Mouse (Mus musculus) heart, embryonic 12.5 days (tissue): Measurements from ENCODE around the gene A930004D18Rik. TPM values are rescaled to one million over a fixed set of nuclear protein-coding genes. Genes with fewer than 3 reads are reported as not detected.
"Not testable (repeated sequence)": the region's sequence is repeated elsewhere in the genome, so short reads cannot be mapped to it uniquely, and the experiment has no call there.

ENCODE experiments used
- ATAC-seq: fragments of 200-750 bp; cut with Nextera tagmentation; 2 replicates; pipeline ENCODE4 v1.8.0; 2017; ENCODE audit warnings: moderate TSS enrichment, moderate library complexity; ENCODE audit not compliant: insufficient number of reproducible peaks, low FRiP score
- H3K27ac ChIP-seq: fragments of 300-500 bp; sonication (generic); 2 replicates; pipeline ENCODE4 v1.5.1; 2016; ENCODE audit warnings: mild to moderate bottlenecking, moderate library complexity; ENCODE audit not compliant: poor library complexity, severe bottlenecking
- H3K27me3 ChIP-seq: fragments of 300-500 bp; sonication (generic); replicated peaks from 2 replicates; pipeline ENCODE4 v1.6.1; 2016; ENCODE audit warnings: mild to moderate bottlenecking, moderate library complexity
- H3K36me3 ChIP-seq: fragments of 300-500 bp; sonication (generic); 2 replicates; pipeline ENCODE4 v1.6.1; 2016; ENCODE audit warnings: mild to moderate bottlenecking, moderate library complexity
- H3K4me1 ChIP-seq: fragments of 300-500 bp; sonication (generic); replicated peaks from 2 replicates; pipeline ENCODE4 v1.6.1; 2016; ENCODE audit warnings: mild to moderate bottlenecking
- H3K4me2 ChIP-seq: fragments of 300-500 bp; sonication (generic); 2 replicates; pipeline ENCODE4 v1.6.1; 2016; ENCODE audit warnings: mild to moderate bottlenecking, moderate library complexity
- H3K4me3 ChIP-seq: fragments of 300-500 bp; sonication (generic); 2 replicates; pipeline ENCODE4 v1.5.1; 2016; ENCODE audit warnings: mild to moderate bottlenecking
- H3K9ac ChIP-seq: fragments of 300-500 bp; sonication (generic); 2 replicates; pipeline ENCODE4 v1.6.1; 2016; ENCODE audit warnings: mild to moderate bottlenecking, moderate library complexity
- H3K9me3 ChIP-seq: fragments of 300-500 bp; sonication (generic); replicated peaks from 2 replicates; pipeline ENCODE4 v1.6.1; 2016; ENCODE audit warnings: mild to moderate bottlenecking, moderate library complexity
- WGBS: fragments of 180-500 bp; shearing (Covaris S2); methylation state at CpG from one replicate; pipeline ENCODE4 v1.1.7; 2016; 5-methylcytosine and 5-hydroxymethylcytosine counted together
- microRNA-seq: library from miRNA; unstranded; fragments of <30 nt; microRNA quantifications from one replicate; pipeline ENCODE4, GENCODE M21; 2017
- polyA plus RNA-seq: library from polyadenylated mRNA; unstranded; fragments of >200 nt; fragmentation: Nextera tagmentation; extraction: Ambion mirVana; gene quantifications from 2 replicates; pipeline ENCODE4 v1.2.1, GENCODE M21; 2016

Gene A930004D18Rik
- polyA plus RNA-seq, 1 experiment from 2014 or later: 14.8 TPM

DNA sequence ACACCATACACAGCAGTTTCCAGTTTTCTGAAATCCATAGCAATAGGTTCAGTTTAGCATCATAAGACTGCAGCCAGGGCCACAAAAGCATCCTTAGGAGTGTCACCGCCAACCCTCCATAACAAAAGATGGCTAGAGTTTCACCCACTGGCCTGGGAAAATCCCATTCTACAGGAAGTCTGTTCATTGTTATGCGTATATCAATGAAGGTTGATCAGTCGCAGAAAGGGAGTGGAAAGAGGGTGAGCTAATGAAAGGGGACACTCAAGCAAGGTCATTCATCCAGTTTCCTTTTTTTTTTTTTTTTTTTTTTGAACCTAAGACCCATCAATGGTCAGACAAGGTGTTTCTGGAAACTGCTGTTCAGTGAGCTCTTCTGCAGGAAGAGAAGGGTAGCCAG is 48.4 kb downstream of the A930004D18Rik start:
- ATAC-seq: no peak
- H3K27ac ChIP-seq: no peak overlapping the region
- no peak overlapping the region for H3K9ac ChIP-seq
- H3K4me1 ChIP-seq: 0 out of 2 replicates have a peak, but pooled peaks cover 3% of the 10 kb centered on the region
- no peaks in the 10 kb centered on the region for H3K36me3 ChIP-seq
- 74% methylated on average over 3 of the region's 3 CpGs for WGBS
- no peak overlapping the region for H3K4me2 ChIP-seq
- H3K27me3 ChIP-seq: no peaks in the 10 kb centered on the region
- H3K4me3 ChIP-seq: no peak overlapping the region
- H3K9me3 ChIP-seq: 0 out of 2 replicates have a peak, but pooled peaks cover 6% of the 10 kb centered on the region

DNA sequence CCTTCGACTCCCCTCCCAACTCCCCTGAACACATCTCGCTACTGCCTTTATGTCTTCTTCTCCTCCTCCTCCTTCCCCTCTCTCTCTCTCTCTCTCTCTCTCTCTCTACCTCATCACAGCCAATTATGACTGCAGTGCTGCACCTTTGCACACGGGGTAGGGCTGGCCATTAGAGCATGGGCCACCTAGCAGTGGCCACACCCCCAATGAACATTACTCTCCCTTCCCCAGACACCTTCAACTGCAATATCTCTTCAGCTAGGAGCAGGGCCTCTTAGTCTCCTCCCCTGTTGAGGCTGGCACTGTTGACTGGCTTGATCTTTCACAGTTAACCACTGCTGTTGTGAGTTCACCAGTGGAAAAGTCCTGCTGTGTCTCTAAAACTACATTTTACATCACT is 50.8 kb downstream of the A930004D18Rik start:
- H3K27me3 ChIP-seq: no peaks in the 10 kb centered on the region
- H3K9me3 ChIP-seq: 0 out of 2 replicates have a peak, but pooled peaks cover 6% of the 10 kb centered on the region
- H3K4me1 ChIP-seq: 0 out of 2 replicates have a peak, but pooled peaks cover 2% of the 10 kb centered on the region
- no peak for ATAC-seq
- 81% methylated on average over 3 of the region's 3 CpGs for WGBS
- H3K9ac ChIP-seq: no peak overlapping the region
- H3K36me3 ChIP-seq: no peaks in the 10 kb centered on the region
- no peak overlapping the region for H3K4me2 ChIP-seq
- H3K4me3 ChIP-seq: no peak overlapping the region
- no peak overlapping the region for H3K27ac ChIP-seq

DNA sequence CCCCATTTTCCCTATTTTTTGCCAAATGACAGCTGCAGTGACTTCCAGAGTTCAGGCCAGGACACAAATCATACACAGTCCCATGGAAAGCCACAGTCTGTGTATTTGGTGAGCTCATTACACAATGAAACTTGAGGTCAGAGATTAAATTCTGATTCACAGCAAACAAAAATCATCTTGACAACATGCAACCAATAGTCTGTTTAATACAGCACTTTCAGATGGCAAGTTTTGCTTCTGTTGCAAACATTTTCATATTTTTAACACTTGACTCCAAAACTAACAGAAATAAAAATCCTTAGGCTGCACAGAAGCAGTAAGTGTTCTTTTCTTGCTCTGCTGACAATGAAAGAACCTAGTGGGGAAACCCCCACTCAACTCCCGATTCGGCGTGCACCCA is 52.8 kb downstream of the A930004D18Rik start:
- 0 out of 2 replicates have a peak, but pooled peaks cover 6% of the 10 kb centered on the region for H3K9me3 ChIP-seq
- no peak overlapping the region for H3K9ac ChIP-seq
- H3K4me1 ChIP-seq: no peaks in the 10 kb centered on the region
- no peaks in the 10 kb centered on the region for H3K27me3 ChIP-seq
- no peak for ATAC-seq
- H3K36me3 ChIP-seq: no peaks in the 10 kb centered on the region
- H3K27ac ChIP-seq: no peak overlapping the region
- no peak overlapping the region for H3K4me3 ChIP-seq
- no peak overlapping the region for H3K4me2 ChIP-seq
- 93% methylated on average over 3 of the region's 3 CpGs for WGBS

DNA sequence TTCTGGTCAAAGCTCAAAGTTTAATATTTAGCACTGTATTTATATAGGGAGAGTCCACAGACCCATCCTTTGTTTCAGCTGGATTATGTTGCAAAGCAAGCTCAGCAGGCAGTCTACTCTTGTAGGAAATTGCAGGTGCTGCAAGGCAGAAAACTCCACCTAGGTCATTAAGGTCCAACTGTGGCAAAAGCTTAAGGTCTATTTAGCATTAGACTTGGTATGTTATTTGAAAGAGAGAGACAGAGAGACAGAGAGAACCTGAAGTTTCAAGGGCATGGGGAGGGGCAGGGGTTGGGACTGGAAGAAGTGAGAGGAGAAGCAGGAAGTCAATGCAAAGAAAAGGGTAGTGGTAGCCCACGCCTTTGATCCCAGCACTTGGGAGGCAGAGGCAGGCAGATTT is 54.8 kb downstream of the A930004D18Rik start:
- no peaks in the 10 kb centered on the region for H3K36me3 ChIP-seq
- ATAC-seq: no peak

DNA sequence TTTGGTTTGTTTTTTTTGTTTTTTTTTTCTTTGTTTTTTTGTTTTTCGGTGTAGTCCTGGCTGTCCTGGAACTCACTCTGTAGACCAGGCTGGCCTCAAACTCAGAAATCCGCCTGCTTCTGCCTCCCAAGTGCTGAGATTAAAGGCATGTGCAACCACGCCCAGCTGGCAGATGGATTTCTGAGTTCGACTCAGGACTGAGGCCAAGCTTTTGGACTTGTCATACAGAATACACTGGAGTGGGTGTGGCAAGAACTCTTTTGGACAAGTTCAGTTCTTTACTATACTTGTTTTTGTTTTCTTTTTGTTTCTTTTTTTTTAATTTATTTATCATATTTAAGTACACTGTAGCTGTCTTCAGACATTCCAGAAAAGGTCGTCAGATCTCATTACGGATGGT is 58.8 kb downstream of the A930004D18Rik start:
- H3K36me3 ChIP-seq: no peaks in the 10 kb centered on the region

More for the DNA sequence above, 54.8 kb downstream of the A930004D18Rik start:
- Histone ChIP-seq H3K4me1 (no peaks in the 10 kb centered on the region), H3K27ac (no peak overlapping the region), H3K9me3 (0 out of 2 replicates have a peak, but pooled peaks cover 6% of the 10 kb centered on the region), H3K9ac (no peak overlapping the region), H3K4me3 (no peak overlapping the region), H3K4me2 (no peak overlapping the region), H3K27me3 (no peaks in the 10 kb centered on the region)
- 79% methylated on average over 1 of the region's 1 CpGs for WGBS

DNA sequence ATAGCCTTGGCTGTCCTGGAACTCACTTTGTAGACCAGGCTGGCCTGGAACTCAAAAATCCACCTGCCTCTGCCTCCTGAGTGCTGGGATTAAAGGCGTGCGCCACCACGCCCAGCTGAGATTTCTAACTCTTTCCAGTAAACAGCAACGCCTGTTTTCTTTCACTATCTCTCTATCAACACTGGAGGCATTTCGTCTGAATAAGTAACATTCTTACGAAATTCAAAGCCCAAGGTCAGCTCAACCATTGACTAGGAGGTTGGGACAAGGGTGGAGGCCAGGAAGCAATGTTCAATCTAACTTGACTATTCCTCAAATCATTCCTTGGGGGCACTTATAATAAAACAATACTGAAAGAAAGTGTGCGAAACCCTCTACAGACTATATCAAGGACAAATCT is 59.3 kb downstream of the A930004D18Rik start:
- H3K4me1 ChIP-seq: peaks cover 14% of the 10 kb centered on the region
- H3K36me3 ChIP-seq, H3K4me2 ChIP-seq, H3K4me3 ChIP-seq, H3K9ac ChIP-seq, H3K27me3 ChIP-seq, ATAC-seq, H3K27ac ChIP-seq, H3K9me3 ChIP-seq: not testable (repeated sequence)
- WGBS: 87% methylated on average over 7 of the region's 7 CpGs

More for the DNA sequence above, 58.8 kb downstream of the A930004D18Rik start:
- Histone ChIP-seq H3K9ac (no peak overlapping the region), H3K9me3 (no peaks in the 10 kb centered on the region), H3K4me2 (no peak overlapping the region), H3K27ac (no peak overlapping the region), H3K27me3 (no peaks in the 10 kb centered on the region), H3K4me3 (no peak overlapping the region), H3K4me1 (peaks cover 14% of the 10 kb centered on the region)
- WGBS: 86% methylated on average over 6 of the region's 6 CpGs
- no peak for ATAC-seq

DNA sequence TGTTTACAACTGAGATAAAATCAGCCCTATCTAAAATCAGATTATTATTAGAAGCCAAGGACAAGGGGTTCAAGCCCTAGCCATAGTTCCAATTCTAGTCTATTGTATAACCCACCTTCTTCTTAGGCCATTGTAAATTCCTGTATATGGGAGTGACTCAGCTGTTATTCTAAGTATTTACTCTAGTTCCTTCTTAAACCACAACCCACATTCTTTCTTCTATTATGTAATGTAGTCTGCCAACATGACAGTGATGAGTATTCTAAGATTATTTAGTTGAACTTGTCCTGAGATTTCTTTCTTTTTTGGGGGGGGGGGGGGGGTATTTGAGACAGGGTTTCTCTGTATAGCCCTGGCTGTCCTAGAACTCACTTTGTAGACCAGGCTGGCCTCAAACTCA is 59.9 kb downstream of the A930004D18Rik start:
- not testable (repeated sequence) for H3K9me3 ChIP-seq, H3K4me3 ChIP-seq, H3K27me3 ChIP-seq, H3K27ac ChIP-seq, ATAC-seq, H3K9ac ChIP-seq, H3K36me3 ChIP-seq, H3K4me2 ChIP-seq
- peaks cover 14% of the 10 kb centered on the region for H3K4me1 ChIP-seq

DNA sequence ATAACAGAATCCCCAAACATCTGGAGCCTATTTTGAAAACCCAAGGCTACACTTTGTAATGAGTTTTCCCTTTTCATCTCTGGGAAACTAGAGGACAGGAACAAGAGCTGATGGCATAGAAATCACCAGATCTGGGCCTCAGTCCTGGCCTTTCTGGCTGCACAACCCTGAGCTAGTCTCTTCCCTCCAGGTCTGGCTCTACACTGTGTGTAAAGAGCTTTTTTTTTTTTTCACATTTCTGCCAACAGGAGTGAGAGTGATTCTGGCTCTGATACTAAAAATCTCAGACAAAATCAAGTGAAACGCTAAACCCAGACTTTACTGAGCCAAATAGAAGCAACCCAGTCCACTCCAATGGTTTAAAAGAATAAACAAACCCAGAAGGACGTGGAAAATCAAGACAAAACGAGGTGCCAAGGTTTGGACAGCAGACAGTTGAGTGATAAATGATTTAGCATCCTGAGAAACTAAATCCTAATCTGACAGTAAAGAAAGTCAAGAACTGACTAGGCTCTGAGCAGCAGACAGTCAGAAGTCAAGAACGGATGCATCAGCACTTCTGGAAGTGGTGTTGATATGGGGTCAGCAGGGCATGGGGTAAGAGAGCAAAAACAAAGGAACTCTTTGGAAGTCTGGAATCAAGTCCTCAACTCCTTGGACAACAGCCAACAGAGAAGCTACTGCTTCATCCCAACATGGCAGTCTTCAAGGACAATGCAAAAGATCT is 61.8 kb downstream of the A930004D18Rik start:
- Histone ChIP-seq H3K4me2 (no peak overlapping the region), H3K27me3 (no peaks in the 10 kb centered on the region), H3K9ac (no peak overlapping the region), H3K4me3 (no peak overlapping the region), H3K36me3 (no peaks in the 10 kb centered on the region), H3K9me3 (no peaks in the 10 kb centered on the region), H3K27ac (no peak overlapping the region), H3K4me1 (peaks cover 14% of the 10 kb centered on the region)
- ATAC-seq: no peak
- 30% methylated on average over 4 of the region's 4 CpGs for WGBS

Small RNA genes within 50 kb of the gene (microRNA-seq; reads per million reads assigned to microRNA genes)
- gene Mir7655: 10.8 reads per million, percentile 25 among the genes with 10 or more reads in this experiment

Other genes starting within 250 kb of the A930004D18Rik start
- not detected in 2 replicates for gene H2al2a, start 40.8 kb downstream of the A930004D18Rik start, polyA plus RNA-seq
- gene Skida1, start 11.3 kb upstream of the A930004D18Rik start, polyA plus RNA-seq: 7.7 and 8.8 TPM in 2 replicates
- gene Mllt10, start 17.5 kb upstream of the A930004D18Rik start, polyA plus RNA-seq: 36.3 and 37.1 TPM in 2 replicates